In genomic region chr8:13664711-13665210, GRCm38 (mm10) we compare ENCODE assay signal across 26 mouse cellular contexts. TPM values are rescaled to one million over a fixed set of nuclear protein-coding genes. Genes with fewer than 3 reads are reported as not detected.
DNase-seq lines count a peak whose midpoint lies in the region; ATAC-seq lines count a peak whose summit lies in the region.
"Had no signal": no experiment of that assay in that cellular context is flagged by ENCODE, and none has a peak within 500 bp of the region (broad histone marks: within the 10 kb centered on the region; RNA-seq: fewer than 3 reads in every experiment).

No protein-coding gene starts in this region.

- H3K9me3 ChIP-seq in heart, embryonic 15.5 days (replicated peaks), result no peaks in the 10 kb centered on the region
- no peaks in the 10 kb centered on the region for H3K9me3 ChIP-seq in stomach, embryonic 16.5 days (replicated peaks; ENCODE audit: control insufficient read depth, low read length)
- H3K9me3 ChIP-seq: embryonic facial prominence, embryonic 13.5 days; forebrain, embryonic 15.5 days; limb, embryonic 13.5 days; liver, embryonic 15.5 days; midbrain, embryonic 13.5 days; neural tube, embryonic 13.5 days had no signal

- intact Hi-C loops in heart, postnatal 10 days (cut with DNase I), result no loop called here

- no peak overlapping the region for H3K9ac ChIP-seq in heart, embryonic 15.5 days
- H3K9ac ChIP-seq in stomach, embryonic 16.5 days (ENCODE audit: low read length), result no peak overlapping the region
- H3K9ac ChIP-seq: embryonic facial prominence, embryonic 13.5 days; forebrain, embryonic 15.5 days; hindbrain, embryonic 14.5 days; limb, embryonic 13.5 days; liver, embryonic 15.5 days; midbrain, embryonic 13.5 days; neural tube, embryonic 13.5 days had no signal

- ATAC-seq in heart, embryonic 15.5 days (replicated peaks; ENCODE audit: insufficient number of reproducible peaks, insufficient read depth, low FRiP score, low read depth), result no peak
- ATAC-seq in stomach, embryonic 16.5 days (ENCODE audit: insufficient read depth, low FRiP score), result no peak
- ATAC-seq: CD4-positive, CD25-positive, alpha-beta regulatory T cell, adult 4 months; forebrain, embryonic 15.5 days; midbrain, embryonic 13.5 days; Patski had no signal

- no peaks in the 10 kb centered on the region for H3K27me3 ChIP-seq in heart, embryonic 15.5 days
- H3K27me3 ChIP-seq in stomach, embryonic 16.5 days (ENCODE audit: control insufficient read depth, insufficient read depth, low read length), result no peaks in the 10 kb centered on the region
- H3K27me3 ChIP-seq: embryonic facial prominence, embryonic 13.5 days; forebrain, embryonic 15.5 days; limb, embryonic 13.5 days; liver, embryonic 15.5 days; midbrain, embryonic 13.5 days; neural tube, embryonic 13.5 days; Patski had no signal

- whole genome bisulfite sequencing in heart, embryonic 15.5 days, result 73% methylated on average over 6 of the region's 6 CpGs
- WGBS in stomach, embryonic 16.5 days, result 77% methylated on average over 6 of the region's 6 CpGs

- peak; percentile 90 for DNase-seq in heart, adult 11 months
- DNase-seq in heart, adult 9 months (ENCODE audit: low spot score in 2 of 2), result no peak
- DNase-seq in heart, postnatal 10 days, result no peak
- DNase-seq in fat pad, adult 2 months (ENCODE audit: extremely low read depth, low read depth, low spot score), result peak; percentile 100
- DNase-seq in yolk sac, embryonic 10.5 days (ENCODE audit: low spot score), result no peak
- DNase-seq: cerebellum, adult 11 months; cerebellum, postnatal 10 days; kidney, adult 8-10 months; kidney, postnatal 25 days; right cerebral cortex, postnatal 14 days; thymus, adult 2 months had no signal

- peaks cover 59% of the 10 kb centered on the region for H3K4me1 ChIP-seq in heart, embryonic 15.5 days (replicated peaks)
- peaks cover 34% of the 10 kb centered on the region for H3K4me1 ChIP-seq in stomach, embryonic 16.5 days (ENCODE audit: control insufficient read depth, insufficient read depth, low read length)
- H3K4me1 ChIP-seq: forebrain, embryonic 15.5 days had no signal

- H3K27ac ChIP-seq in heart, embryonic 15.5 days, result 0 out of 2 replicates have a peak overlapping the region, but pooled peaks have one; percentile 11
- H3K27ac ChIP-seq in stomach, embryonic 16.5 days (ENCODE audit: low read length), result peak overlapping the region; percentile 25; the same call in 1 of the 2 replicates
- H3K27ac ChIP-seq: embryonic facial prominence, embryonic 13.5 days; forebrain, embryonic 15.5 days; hindbrain, embryonic 14.5 days; limb, embryonic 13.5 days; liver, embryonic 15.5 days; midbrain, embryonic 13.5 days; neural tube, embryonic 13.5 days had no signal

- no peak overlapping the region for H3K4me2 ChIP-seq in heart, embryonic 15.5 days
- H3K4me2 ChIP-seq in stomach, embryonic 16.5 days (ENCODE audit: low read depth, low read length), result no peak overlapping the region
- H3K4me2 ChIP-seq: embryonic facial prominence, embryonic 13.5 days; forebrain, embryonic 15.5 days; hindbrain, embryonic 14.5 days; limb, embryonic 13.5 days; liver, embryonic 15.5 days; midbrain, embryonic 13.5 days; neural tube, embryonic 13.5 days had no signal

- no peaks in the 10 kb centered on the region for H3K36me3 ChIP-seq in heart, embryonic 15.5 days
- H3K36me3 ChIP-seq in stomach, embryonic 16.5 days (ENCODE audit: control insufficient read depth, insufficient read depth, low read length), result no peaks in the 10 kb centered on the region; the same call in 1 of the 2 replicates
- H3K36me3 ChIP-seq: embryonic facial prominence, embryonic 13.5 days; forebrain, embryonic 15.5 days; limb, embryonic 13.5 days; liver, embryonic 15.5 days; midbrain, embryonic 13.5 days; neural tube, embryonic 13.5 days had no signal

- no peak overlapping the region for H3K4me3 ChIP-seq in heart, embryonic 15.5 days
- H3K4me3 ChIP-seq in stomach, embryonic 16.5 days (replicated peaks; ENCODE audit: low read length), result no peak overlapping the region
- H3K4me3 ChIP-seq: embryonic facial prominence, embryonic 13.5 days; forebrain, embryonic 15.5 days; limb, embryonic 13.5 days; liver, embryonic 15.5 days; midbrain, embryonic 13.5 days; neural tube, embryonic 13.5 days had no signal

RNA-seq across cellular contexts. Expression of gene Rasa3, which starts 12.6 kb away (rescaled TPM):
- 19.0 and 28.5 TPM in 2 replicates for polyA plus RNA-seq in heart, embryonic 15.5 days (2015; fragmentation: Nextera tagmentation; extraction: Ambion mirVana)
- 10 to 100 TPM; 22.3 to 25.1 TPM for total RNA-seq in heart, postnatal 10 days (2021)
- polyA plus RNA-seq in stomach, embryonic 16.5 days (2015; fragmentation: Nextera tagmentation; extraction: Ambion mirVana), result 30.9 and 35.5 TPM in 2 replicates

RNA-seq across cellular contexts. Expression of gene Cfap97d2, which starts 40.9 kb away (rescaled TPM):
- not detected in 2 replicates for polyA plus RNA-seq in heart, embryonic 15.5 days (2015; fragmentation: Nextera tagmentation; extraction: Ambion mirVana)
- total RNA-seq in heart, postnatal 10 days (2021), result not detected
- 0.05 and 0.42 TPM in 2 replicates for polyA plus RNA-seq in stomach, embryonic 16.5 days (2015; fragmentation: Nextera tagmentation; extraction: Ambion mirVana)
- total RNA-seq: adrenal gland, postnatal 14 days; ES-E14; granulocyte monocyte progenitor cell, adult 5-6 weeks had no signal
- polyA plus RNA-seq: CD4-positive, CD25-positive, alpha-beta regulatory T cell, adult 4 months; intestine, embryonic 14.5 days; limb, embryonic 13.5 days; liver, embryonic 15.5 days; Patski; thymus, adult 2 months had no signal

Comparison
In these comparisons a context has a peak if more than half of its experiments do, and no peak if none do; other contexts are left out.
1. DNase-seq: peak in heart, adult 11 months (single experiment) and fat pad, adult 2 months (single experiment); none in heart, adult 9 months (0 of 2), heart, postnatal 10 days (0 of 2) and yolk sac, embryonic 10.5 days (single experiment).